Mouse (Mus musculus): ENCODE measurements around the gene Arhgef38. TPM values are rescaled to one million over a fixed set of nuclear protein-coding genes. Genes with fewer than 3 reads are reported as not detected.

Gene Arhgef38
- 5.4 and 8.2 TPM in 2 replicates for polyA plus RNA-seq (2012; rRNA removed)

- Histone ChIP-seq H3K4me1 (ENCODE audit: control insufficient read depth, insufficient read depth, low read length) (no peaks in the 10 kb centered on the region), H3K4me3 (replicated peaks; ENCODE audit: extremely low read depth, low read depth, low read length) (peak within 1 kb of the TSS; percentile 66)
- WGBS: 42% methylated on average over 12 of the region's 12 CpGs
- TF ChIP-seq POLR2A (IDR thresholded peaks at IDR 0.05; ENCODE audit: borderline replicate concordance, extremely low read depth, low read depth, low read length): peak; percentile 66; the same call in 1 of the 2 replicates
- no peak for TF ChIP-seq CTCF (IDR thresholded peaks at IDR 0.05; ENCODE audit: insufficient read depth, low read length)
- DNase-seq: peak; percentile 55
Measured at GRCm38 (mm10) chr3:133234821-133235295, at the start of gene Arhgef38. TSS of gene Arhgef38 (minus strand) at chr3:133234949.

- DNase-seq: peak; percentile 74
- 7% methylated on average over 3 of the region's 3 CpGs for WGBS
- TF ChIP-seq POLR2A (IDR thresholded peaks at IDR 0.05; ENCODE audit: borderline replicate concordance, extremely low read depth, low read depth, low read length): no peak
- peak; percentile 35; the same call in 1 of the 2 replicates for TF ChIP-seq CTCF (IDR thresholded peaks at IDR 0.05; ENCODE audit: insufficient read depth, low read length)
- no peak overlapping the region for H3K4me3 ChIP-seq (replicated peaks; ENCODE audit: extremely low read depth, low read depth, low read length)
- no peaks in the 10 kb centered on the region for H3K4me1 ChIP-seq (ENCODE audit: control insufficient read depth, insufficient read depth, low read length)
Measured at GRCm38 (mm10) chr3:133271887-133272286, 37.1 kb upstream of the Arhgef38 start.

GRCm38 (mm10) chr3:133258860-133259259 is 24.1 kb upstream of the Arhgef38 start:
- 86% methylated on average over 2 of the region's 2 CpGs for WGBS
- TF ChIP-seq CTCF (IDR thresholded peaks at IDR 0.05; ENCODE audit: insufficient read depth, low read length) (no peak), POLR2A (IDR thresholded peaks at IDR 0.05; ENCODE audit: borderline replicate concordance, extremely low read depth, low read depth, low read length) (no peak)
- no peak for DNase-seq
- Histone ChIP-seq H3K4me1 (ENCODE audit: control insufficient read depth, insufficient read depth, low read length) (no peaks in the 10 kb centered on the region), H3K4me3 (replicated peaks; ENCODE audit: extremely low read depth, low read depth, low read length) (no peak overlapping the region)

GRCm38 (mm10) chr3:133255842-133256241 is 21.1 kb upstream of the Arhgef38 start:
- DNase-seq: no peak
- Histone ChIP-seq H3K4me3 (replicated peaks; ENCODE audit: extremely low read depth, low read depth, low read length) (no peak overlapping the region), H3K4me1 (ENCODE audit: control insufficient read depth, insufficient read depth, low read length) (no peaks in the 10 kb centered on the region)
- TF ChIP-seq POLR2A (IDR thresholded peaks at IDR 0.05; ENCODE audit: borderline replicate concordance, extremely low read depth, low read depth, low read length) (no peak), CTCF (IDR thresholded peaks at IDR 0.05; ENCODE audit: insufficient read depth, low read length) (no peak)
- WGBS: 68% methylated on average over 4 of the region's 4 CpGs

DNA sequence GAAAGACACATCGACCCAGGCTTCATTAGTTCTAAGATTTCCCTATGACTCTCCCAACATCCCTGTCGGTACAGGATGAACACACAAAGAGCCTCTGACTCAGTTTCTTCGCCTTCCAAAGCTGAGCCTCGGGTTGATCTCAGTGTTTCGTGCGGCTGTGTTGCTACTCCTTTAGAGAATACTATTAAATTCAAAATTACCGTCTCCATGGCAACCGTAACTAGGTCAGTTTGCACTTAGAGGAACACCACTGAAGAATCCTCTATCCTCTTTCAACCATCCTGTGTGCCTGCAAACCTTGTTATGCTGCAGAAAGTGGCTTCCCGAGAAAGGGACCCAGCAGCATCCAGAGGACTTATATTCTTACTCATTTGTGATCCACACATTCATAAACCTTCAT is 9.3 kb upstream of the Arhgef38 start:
- H3K4me3 ChIP-seq (replicated peaks; ENCODE audit: extremely low read depth, low read depth, low read length): no peak overlapping the region
- DNase-seq: no peak
- no peaks in the 10 kb centered on the region for H3K4me1 ChIP-seq (ENCODE audit: control insufficient read depth, insufficient read depth, low read length)
- WGBS: 81% methylated on average over 9 of the region's 9 CpGs
- TF ChIP-seq POLR2A (IDR thresholded peaks at IDR 0.05; ENCODE audit: borderline replicate concordance, extremely low read depth, low read depth, low read length): no peak
- TF ChIP-seq CTCF (IDR thresholded peaks at IDR 0.05; ENCODE audit: insufficient read depth, low read length): no peak

DNA sequence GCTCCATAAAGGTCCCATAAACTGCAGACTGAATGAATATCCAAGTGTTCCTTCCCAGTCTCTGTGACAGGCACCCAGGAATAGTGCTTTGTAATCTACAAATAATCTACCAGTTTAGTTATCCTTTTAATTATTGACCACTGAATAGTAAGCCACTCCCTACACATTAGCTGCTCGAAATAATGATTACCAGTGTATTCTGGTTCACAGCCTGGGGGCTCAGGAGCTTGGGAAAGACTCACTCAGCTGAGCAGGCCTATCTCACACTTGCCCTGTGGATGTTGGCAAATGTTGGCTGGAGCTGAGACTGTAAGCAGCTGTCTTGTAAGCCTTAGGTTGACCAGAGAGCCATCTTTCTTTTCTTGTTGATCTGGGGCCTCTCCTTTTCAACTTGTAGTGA is 7.2 kb upstream of the Arhgef38 start:
- TF ChIP-seq CTCF (IDR thresholded peaks at IDR 0.05; ENCODE audit: insufficient read depth, low read length) (no peak), POLR2A (IDR thresholded peaks at IDR 0.05; ENCODE audit: borderline replicate concordance, extremely low read depth, low read depth, low read length) (no peak)
- 65% methylated on average over 1 of the region's 1 CpGs for WGBS
- DNase-seq: no peak
- no peaks in the 10 kb centered on the region for H3K4me1 ChIP-seq (ENCODE audit: control insufficient read depth, insufficient read depth, low read length)
- no peak overlapping the region for H3K4me3 ChIP-seq (replicated peaks; ENCODE audit: extremely low read depth, low read depth, low read length)

DNA sequence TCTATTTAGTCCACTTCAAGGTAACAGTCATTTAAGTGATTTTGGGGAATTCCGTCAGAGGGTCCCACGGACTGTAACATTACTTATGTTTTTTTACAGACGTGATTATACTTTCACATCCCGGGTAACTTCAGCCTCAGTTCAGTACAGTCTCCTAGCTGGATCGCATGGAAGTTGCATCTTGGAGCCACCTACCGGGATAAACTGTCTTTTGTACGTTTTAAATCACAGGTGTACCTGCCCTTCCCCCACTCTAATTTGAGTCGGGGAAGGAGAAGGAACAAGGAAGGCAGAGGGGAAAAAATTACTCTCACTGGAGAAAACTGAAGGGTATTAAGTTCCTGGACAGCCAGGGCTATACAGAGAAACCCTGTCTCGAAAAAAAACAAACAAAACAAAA is 756 bp downstream of the Arhgef38 start:
- WGBS: 46% methylated on average over 9 of the region's 9 CpGs
- TF ChIP-seq CTCF (IDR thresholded peaks at IDR 0.05; ENCODE audit: insufficient read depth, low read length) (no peak), POLR2A (IDR thresholded peaks at IDR 0.05; ENCODE audit: borderline replicate concordance, extremely low read depth, low read depth, low read length) (no peak)
- peak overlapping the region; percentile 55 for H3K4me3 ChIP-seq (replicated peaks; ENCODE audit: extremely low read depth, low read depth, low read length)
- no peak for DNase-seq
- no peaks in the 10 kb centered on the region for H3K4me1 ChIP-seq (ENCODE audit: control insufficient read depth, insufficient read depth, low read length)

DNA sequence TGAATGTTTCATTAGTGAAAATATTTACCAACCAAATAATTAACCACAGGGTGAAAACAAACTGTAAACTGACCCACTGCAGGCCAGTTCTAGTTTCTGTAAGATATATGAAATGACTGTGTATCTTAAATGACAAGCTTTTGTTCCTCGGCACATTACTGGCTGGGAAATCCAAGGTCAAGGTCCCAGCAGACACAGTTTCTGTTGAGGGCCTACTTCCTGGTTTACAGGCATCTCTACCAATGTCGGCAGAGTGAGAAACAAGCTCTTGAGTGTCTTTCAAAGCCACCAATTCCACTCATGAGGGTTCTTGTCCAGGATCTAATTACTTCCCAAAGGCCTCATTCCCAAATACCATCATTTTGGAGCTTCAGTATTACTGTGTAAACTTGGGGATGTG is 4.3 kb downstream of the Arhgef38 start:
- 45% methylated on average over 2 of the region's 2 CpGs for WGBS
- Histone ChIP-seq H3K4me3 (replicated peaks; ENCODE audit: extremely low read depth, low read depth, low read length) (no peak overlapping the region), H3K4me1 (ENCODE audit: control insufficient read depth, insufficient read depth, low read length) (no peaks in the 10 kb centered on the region)
- no peak for DNase-seq
- TF ChIP-seq CTCF (IDR thresholded peaks at IDR 0.05; ENCODE audit: insufficient read depth, low read length) (no peak), POLR2A (IDR thresholded peaks at IDR 0.05; ENCODE audit: borderline replicate concordance, extremely low read depth, low read depth, low read length) (no peak)

GRCm38 (mm10) chr3:133229594-133229993 is 5.2 kb downstream of the Arhgef38 start:
- H3K4me3 ChIP-seq (replicated peaks; ENCODE audit: extremely low read depth, low read depth, low read length): no peak overlapping the region
- TF ChIP-seq CTCF (IDR thresholded peaks at IDR 0.05; ENCODE audit: insufficient read depth, low read length): no peak
- no peak for TF ChIP-seq POLR2A (IDR thresholded peaks at IDR 0.05; ENCODE audit: borderline replicate concordance, extremely low read depth, low read depth, low read length)
- H3K4me1 ChIP-seq (ENCODE audit: control insufficient read depth, insufficient read depth, low read length): no peaks in the 10 kb centered on the region
- no peak for DNase-seq

GRCm38 (mm10) chr3:133227258-133228012 is 7.3 kb downstream of the Arhgef38 start:
- Histone ChIP-seq H3K4me3 (replicated peaks; ENCODE audit: extremely low read depth, low read depth, low read length) (no peak overlapping the region), H3K4me1 (ENCODE audit: control insufficient read depth, insufficient read depth, low read length) (no peaks in the 10 kb centered on the region; the same call in 1 of the 2 replicates)
- 52% methylated on average over 19 of the region's 19 CpGs for WGBS
- DNase-seq: no peak
- TF ChIP-seq POLR2A (IDR thresholded peaks at IDR 0.05; ENCODE audit: borderline replicate concordance, extremely low read depth, low read depth, low read length): no peak
- TF ChIP-seq CTCF (IDR thresholded peaks at IDR 0.05; ENCODE audit: insufficient read depth, low read length): no peak
